Mouse (Mus musculus) embryonic facial prominence, embryonic 11.5 days (tissue): ENCODE measurements at regions not wholly inside any gene's neighbourhood (a gene's known extent, or its start where the extent isn't known, plus 50 kb on each side); places are given as distances from the start of the nearest gene placed in this dataset.

Experiments
- ATAC-seq: fragments of 200-750 bp; cut with Nextera tagmentation; replicated peaks from 2 replicates; pipeline ENCODE4 v1.8.0; 2017; ENCODE audit warnings: low read depth; ENCODE audit not compliant: insufficient number of reproducible peaks, low FRiP score, low TSS enrichment
- DNase-seq: peaks from one replicate; pipeline ENCODE4 v3.0.0-alpha.2; 2015; ENCODE audit warnings: low spot score
- H3K27ac ChIP-seq: fragments of 300-500 bp; sonication (generic); replicated peaks from 2 replicates; pipeline ENCODE4 v1.5.1; 2014; ENCODE audit warnings: mild to moderate bottlenecking, low read depth, low read length, control low read depth
- H3K27me3 ChIP-seq: fragments of 300-500 bp; sonication (generic); 2 replicates; pipeline ENCODE4 v1.6.1; 2014; ENCODE audit warnings: mild to moderate bottlenecking, low read length, moderate library complexity, mixed read lengths; ENCODE audit not compliant: control insufficient read depth, insufficient read depth
- H3K36me3 ChIP-seq: fragments of 300-500 bp; sonication (generic); replicated peaks from 2 replicates; pipeline ENCODE4 v1.6.1; 2014; ENCODE audit warnings: low read depth, mild to moderate bottlenecking, low read length, moderate library complexity, mixed read lengths; ENCODE audit not compliant: control insufficient read depth, insufficient read depth
- H3K4me1 ChIP-seq: fragments of 300-500 bp; sonication (generic); 2 replicates; pipeline ENCODE4 v1.6.1; 2014; ENCODE audit warnings: low read length, mixed read lengths; ENCODE audit not compliant: control insufficient read depth, insufficient read depth
- H3K4me2 ChIP-seq: fragments of 300-500 bp; sonication (generic); 2 replicates; pipeline ENCODE4 v1.6.1; 2014; ENCODE audit warnings: low read depth, mild to moderate bottlenecking, control low read depth, low read length, moderate library complexity
- H3K4me3 ChIP-seq: fragments of 300-500 bp; sonication (generic); 2 replicates; pipeline ENCODE4 v1.5.1; 2014; ENCODE audit warnings: low read depth, low read length, control low read depth
- H3K9ac ChIP-seq: fragments of 300-500 bp; sonication (generic); replicated peaks from 2 replicates; pipeline ENCODE4 v1.6.1; 2014; ENCODE audit warnings: mild to moderate bottlenecking, control low read depth, low read length
- H3K9me3 ChIP-seq: fragments of 300-500 bp; sonication (generic); replicated peaks from 2 replicates; pipeline ENCODE4 v1.6.1; 2016; ENCODE audit warnings: mild to moderate bottlenecking, low read length, inconsistent platforms, mixed read lengths; ENCODE audit not compliant: control insufficient read depth
- WGBS: fragments of 180-500 bp; shearing (Covaris S2); extraction: QIAGEN DNeasy Blood & Tissue Kit; methylation state at CpG from one replicate; pipeline ENCODE4 v1.1.7; 2014; 5-methylcytosine and 5-hydroxymethylcytosine counted together

GRCm38 (mm10) chr1:76866304-76866968 is 648.5 kb downstream of the Epha4 start:
- Histone ChIP-seq H3K4me1 (no peaks in the 10 kb centered on the region), H3K4me2 (peak overlapping the region; percentile 14), H3K27me3 (no peaks in the 10 kb centered on the region), H3K9me3 (no peaks in the 10 kb centered on the region), H3K9ac (no peak overlapping the region; the same call in 1 of the 2 replicates), H3K36me3 (no peaks in the 10 kb centered on the region), H3K27ac (peak overlapping the region; percentile 52; the same call in 1 of the 2 replicates), H3K4me3 (no peak overlapping the region)
- no peak for ATAC-seq
- peak; percentile 71 for DNase-seq
- 34% methylated on average over 15 of the region's 15 CpGs for WGBS

DNA sequence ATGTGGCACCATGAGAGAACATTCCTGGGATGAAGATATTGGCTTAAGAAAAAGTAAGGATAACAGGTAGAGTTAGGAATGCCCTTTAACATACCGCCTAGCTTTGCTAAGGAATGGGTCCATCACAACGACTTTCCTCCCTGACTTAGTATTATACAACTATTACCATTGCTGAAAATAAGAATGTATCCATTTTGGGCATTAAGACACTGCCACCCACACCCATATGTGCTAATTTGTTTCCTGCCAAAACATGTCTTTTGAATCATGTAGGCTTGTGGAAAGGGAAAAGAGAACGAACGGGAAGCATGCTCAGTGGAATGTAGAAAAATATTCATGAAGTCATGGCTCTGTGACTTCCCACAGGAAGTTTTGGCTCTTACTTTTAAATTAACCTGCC is 641.7 kb downstream of the Epha4 start:
- Histone ChIP-seq H3K9ac (no peak overlapping the region), H3K36me3 (no peaks in the 10 kb centered on the region), H3K4me2 (no peak overlapping the region), H3K4me3 (no peak overlapping the region), H3K27ac (no peak overlapping the region), H3K9me3 (no peaks in the 10 kb centered on the region), H3K27me3 (no peaks in the 10 kb centered on the region), H3K4me1 (no peaks in the 10 kb centered on the region)
- no peak for ATAC-seq
- WGBS, result 79% methylated on average over 4 of the region's 4 CpGs
- no peak for DNase-seq

DNA sequence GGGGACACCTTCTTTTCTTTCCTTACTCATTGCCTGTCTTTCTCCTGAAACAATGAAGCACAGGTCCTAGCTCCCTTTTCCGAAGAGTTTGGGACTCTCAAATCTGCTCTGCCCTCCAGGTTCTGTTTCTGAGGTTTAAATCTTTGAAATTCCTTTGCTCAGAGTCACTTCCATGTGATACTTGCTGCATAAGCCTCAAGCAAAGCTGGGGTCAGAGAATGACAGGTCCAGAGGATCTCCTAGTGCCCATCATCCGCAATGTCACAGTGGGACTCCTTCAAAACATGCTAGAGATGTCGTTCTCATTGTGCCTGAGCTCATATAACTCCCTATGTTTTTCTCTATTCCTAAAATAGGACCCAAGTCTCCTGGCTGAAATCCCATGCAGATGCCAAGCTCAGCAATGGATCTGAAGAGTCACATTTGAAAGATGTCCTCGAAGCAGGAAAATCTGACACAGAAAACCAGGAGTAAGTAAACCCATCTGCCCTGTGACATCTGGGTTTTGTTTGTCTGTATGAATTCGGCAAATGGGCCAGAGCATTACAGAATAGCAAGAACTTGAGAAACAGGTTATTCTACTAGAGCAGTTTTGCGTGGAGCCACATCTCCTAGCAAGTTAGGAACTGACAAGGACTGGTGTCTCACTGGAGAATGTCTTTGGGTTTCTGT is 634.6 kb downstream of the Epha4 start:
- peak; percentile 50 for DNase-seq
- no peak overlapping the region for H3K27ac ChIP-seq
- 37% methylated on average over 6 of the region's 6 CpGs for WGBS

GRCm38 (mm10) chr1:76880783-76881145 is 634.1 kb downstream of the Epha4 start:
- 15% methylated on average over 3 of the region's 4 CpGs for WGBS
- DNase-seq (peak; percentile 53), ATAC-seq (no peak)
- Histone ChIP-seq H3K4me3 (no peak overlapping the region), H3K4me2 (no peak overlapping the region), H3K9ac (no peak overlapping the region), H3K9me3 (no peaks in the 10 kb centered on the region), H3K27ac (no peak overlapping the region), H3K36me3 (no peaks in the 10 kb centered on the region), H3K4me1 (no peaks in the 10 kb centered on the region), H3K27me3 (no peaks in the 10 kb centered on the region)

More for the DNA sequence above, 634.6 kb downstream of the Epha4 start:
- Histone ChIP-seq H3K9me3 (no peaks in the 10 kb centered on the region), H3K27me3 (no peaks in the 10 kb centered on the region), H3K4me1 (no peaks in the 10 kb centered on the region), H3K36me3 (no peaks in the 10 kb centered on the region), H3K4me2 (no peak overlapping the region), H3K9ac (no peak overlapping the region), H3K4me3 (no peak overlapping the region)
- ATAC-seq, result no peak

GRCm38 (mm10) chr1:76896152-76896864 is 618.6 kb downstream of the Epha4 start:
- peaks cover 3% of the 10 kb centered on the region; the same call in 1 of the 2 replicates for H3K4me1 ChIP-seq
- DNase-seq (peak; percentile 85), ATAC-seq (no peak)
- H3K9me3 ChIP-seq, result no peaks in the 10 kb centered on the region
- H3K27me3 ChIP-seq, result no peaks in the 10 kb centered on the region
- peak overlapping the region; percentile 74; the same call in 1 of the 2 replicates for H3K27ac ChIP-seq
- H3K36me3 ChIP-seq, result no peaks in the 10 kb centered on the region
- no peak overlapping the region for H3K4me2 ChIP-seq
- no peak overlapping the region for H3K4me3 ChIP-seq
- H3K9ac ChIP-seq, result peak overlapping the region; percentile 40; the same call in 1 of the 2 replicates
- WGBS, result 33% methylated on average over 17 of the region's 17 CpGs

DNA sequence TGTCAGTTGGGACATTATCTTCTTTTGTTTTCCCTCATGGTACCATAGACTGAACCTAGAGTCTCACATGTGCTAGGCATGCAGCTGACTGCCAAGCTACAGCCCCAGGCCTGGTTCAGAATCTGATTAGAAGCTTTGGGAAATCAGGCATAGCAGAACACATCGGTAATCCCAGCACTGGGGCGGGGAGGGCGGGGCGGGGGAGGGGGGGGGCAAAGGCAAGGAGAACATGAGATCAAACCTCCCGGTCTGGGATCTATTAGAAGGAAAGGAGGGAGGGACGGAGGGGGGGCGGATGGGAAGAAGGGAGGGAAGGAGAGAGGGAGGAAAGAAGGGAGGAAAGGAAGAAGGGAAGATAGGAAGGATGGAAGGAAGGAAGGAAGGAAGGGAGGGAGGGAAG is 617.5 kb downstream of the Epha4 start:
- Histone ChIP-seq H3K9me3 (no peaks in the 10 kb centered on the region), H3K4me3 (no peak overlapping the region), H3K4me1 (peaks cover 3% of the 10 kb centered on the region; the same call in 1 of the 2 replicates), H3K36me3 (no peaks in the 10 kb centered on the region), H3K4me2 (no peak overlapping the region), H3K9ac (no peak overlapping the region), H3K27ac (no peak overlapping the region), H3K27me3 (no peaks in the 10 kb centered on the region)
- peak; percentile 64 for DNase-seq
- ATAC-seq, result 0 out of 2 replicates have a peak, but pooled peaks have one; percentile 39
- WGBS, result 43% methylated on average over 4 of the region's 7 CpGs

DNA sequence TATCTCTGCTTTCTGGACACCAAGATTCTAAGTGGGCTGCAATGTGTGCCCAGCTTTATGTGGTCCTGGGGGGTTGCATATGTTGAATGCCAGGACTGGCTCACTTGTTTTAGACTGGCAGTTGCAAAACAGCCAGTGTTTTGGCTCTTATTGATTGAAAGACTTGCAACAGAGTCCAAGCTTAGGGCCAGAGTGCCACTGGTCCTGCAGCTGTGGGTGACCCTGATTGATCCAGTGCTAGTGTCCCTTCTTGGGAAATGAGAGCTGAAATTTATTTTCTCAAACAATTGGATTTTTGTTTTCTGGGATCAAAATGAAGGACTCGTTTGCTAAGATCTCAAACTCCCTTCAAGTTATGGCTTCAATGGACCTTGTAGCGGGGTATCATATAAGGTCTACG is 603.4 kb downstream of the Epha4 start:
- no peaks in the 10 kb centered on the region for H3K36me3 ChIP-seq
- WGBS, result 92% methylated on average over 3 of the region's 3 CpGs
- no peaks in the 10 kb centered on the region for H3K4me1 ChIP-seq
- DNase-seq (no peak), ATAC-seq (no peak)
- H3K9me3 ChIP-seq, result no peaks in the 10 kb centered on the region
- H3K9ac ChIP-seq, result no peak overlapping the region
- H3K4me2 ChIP-seq, result no peak overlapping the region
- no peak overlapping the region for H3K27ac ChIP-seq
- H3K4me3 ChIP-seq, result no peak overlapping the region
- H3K27me3 ChIP-seq, result no peaks in the 10 kb centered on the region

GRCm38 (mm10) chr1:76919541-76919940 is 595.3 kb downstream of the Epha4 start:
- DNase-seq, result no peak

More at GRCm38 (mm10) chr1:76919541-76919940, 595.3 kb downstream of the Epha4 start:
- Histone ChIP-seq H3K36me3 (no peaks in the 10 kb centered on the region), H3K9ac (no peak overlapping the region), H3K4me3 (no peak overlapping the region), H3K27me3 (no peaks in the 10 kb centered on the region), H3K4me2 (no peak overlapping the region), H3K9me3 (no peaks in the 10 kb centered on the region), H3K4me1 (no peaks in the 10 kb centered on the region), H3K27ac (no peak overlapping the region)
- WGBS, result 43% methylated on average over 2 of the region's 2 CpGs
- no peak for ATAC-seq
